Mouse (Mus musculus) intestine, postnatal 0 days (tissue): ENCODE results near the gene Nasp. TPM values are rescaled to one million over a fixed set of nuclear protein-coding genes. Genes with fewer than 3 reads are reported as not detected.
"Not testable (repeated sequence)": the region's sequence is repeated elsewhere in the genome, so short reads cannot be mapped to it uniquely, and the experiment has no call there.

Experiments
- ATAC-seq: fragments of 200-750 bp; cut with Nextera tagmentation; 2 replicates; pipeline ENCODE4 v1.8.0; 2017; ENCODE audit warnings: mild to moderate bottlenecking, moderate TSS enrichment, moderate library complexity
- H3K27ac ChIP-seq: fragments of 300-500 bp; sonication (generic); 2 replicates; pipeline ENCODE4 v1.5.1; 2014; ENCODE audit warnings: mild to moderate bottlenecking, low read depth, low read length, moderate library complexity
- H3K27me3 ChIP-seq: fragments of 300-500 bp; sonication (generic); replicated peaks from 2 replicates; pipeline ENCODE4 v1.6.1; 2014; ENCODE audit warnings: low read length, mixed read lengths; ENCODE audit not compliant: control insufficient read depth, insufficient read depth
- H3K36me3 ChIP-seq: fragments of 300-500 bp; sonication (generic); 2 replicates; pipeline ENCODE4 v1.6.1; 2014; ENCODE audit warnings: mild to moderate bottlenecking, moderate library complexity; ENCODE audit not compliant: control insufficient read depth, insufficient read depth
- H3K4me1 ChIP-seq: fragments of 300-500 bp; sonication (generic); replicated peaks from 2 replicates; pipeline ENCODE4 v1.6.1; 2014; ENCODE audit warnings: antibody characterized with exemption, low read length, mixed read lengths; ENCODE audit not compliant: control insufficient read depth, insufficient read depth
- H3K4me2 ChIP-seq: fragments of 300-500 bp; sonication (generic); replicated peaks from 2 replicates; pipeline ENCODE4 v1.6.1; 2014; ENCODE audit warnings: low read depth, mild to moderate bottlenecking, moderate library complexity
- H3K4me3 ChIP-seq: fragments of 300-500 bp; sonication (generic); 2 replicates; pipeline ENCODE4 v1.5.1; 2014; ENCODE audit warnings: low read depth, low read length
- H3K9ac ChIP-seq: fragments of 300-500 bp; sonication (generic); 2 replicates; pipeline ENCODE4 v1.6.1; 2014; ENCODE audit warnings: mild to moderate bottlenecking, low read depth, low read length
- H3K9me3 ChIP-seq: fragments of 300-500 bp; sonication (generic); 2 replicates; pipeline ENCODE4 v1.6.1; 2016; ENCODE audit warnings: mixed run types; ENCODE audit not compliant: control insufficient read depth
- CTCF ChIP-seq: sonication (generic); IDR thresholded peaks from 2 replicates; pipeline ENCODE4 v1.5.1; 2016; ENCODE audit warnings: low read depth, mild to moderate bottlenecking, control low read depth, antibody characterized with exemption, moderate library complexity
- WGBS: fragments of 180-500 bp; shearing (Covaris S2); extraction: QIAGEN DNeasy Blood & Tissue Kit; methylation state at CpG from one replicate; pipeline ENCODE4 v1.1.7; 2014; 5-methylcytosine and 5-hydroxymethylcytosine counted together
- polyA plus RNA-seq: library from polyadenylated mRNA; unstranded; fragments of >200 nt; fragmentation: Nextera tagmentation; extraction: Ambion mirVana; gene quantifications from 2 replicates; pipeline ENCODE4 v1.2.1, GENCODE M21; 2015

Gene Nasp
- polyA plus RNA-seq, result 36.9 and 38.6 TPM in 2 replicates

DNA sequence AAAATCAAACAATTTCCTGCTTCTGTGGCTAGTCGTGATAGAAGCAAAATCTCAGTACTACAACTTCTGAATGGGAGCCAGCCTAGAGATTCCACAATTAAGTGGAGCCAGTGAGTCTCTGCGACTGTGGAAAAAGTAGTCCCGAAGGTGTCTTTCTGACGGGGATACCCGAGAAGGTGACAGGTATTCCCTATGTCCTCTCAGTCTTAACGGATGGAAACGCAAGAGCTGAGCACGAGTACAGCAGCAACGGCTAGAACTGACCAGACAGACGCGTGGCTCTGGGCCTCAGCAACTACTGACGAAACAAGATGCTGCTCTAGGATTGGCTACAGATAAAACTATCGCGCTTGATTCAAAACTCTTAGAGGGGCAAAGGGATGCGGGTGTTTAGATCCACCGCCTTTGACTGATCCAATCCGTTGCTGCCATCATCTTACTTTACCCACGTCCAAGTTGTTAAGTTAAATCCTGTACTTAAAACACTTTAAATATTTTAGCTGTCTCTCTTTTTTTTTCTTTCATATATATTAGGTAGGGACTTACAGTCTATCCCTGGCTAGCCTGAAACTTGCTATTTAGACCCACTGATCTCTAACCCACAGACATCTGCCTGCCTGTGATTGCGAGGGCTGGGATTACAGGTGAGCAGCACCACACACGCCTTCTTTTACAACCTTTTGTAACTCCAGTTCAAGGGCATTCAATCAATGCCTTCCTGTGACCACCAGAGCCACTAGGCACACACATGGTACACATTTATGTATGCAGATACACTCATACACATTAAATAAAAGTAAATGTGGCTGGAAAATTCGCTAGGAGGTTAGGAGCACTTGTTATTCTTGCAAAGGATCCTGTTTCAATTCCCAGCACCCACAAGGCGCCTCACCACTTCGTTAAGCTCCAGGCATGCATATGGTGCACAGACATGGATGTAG, at the start of gene Nasp:
Nasp (minus strand) TSS at position 220 of the 941 bp plus-strand sequence.
- H3K9me3 ChIP-seq, result no peaks in the 10 kb centered on the region
- peaks cover 5% of the 10 kb centered on the region; the same call in 1 of the 2 replicates for H3K4me1 ChIP-seq
- WGBS, result 8% methylated on average over 23 of the region's 23 CpGs
- peak; percentile 85 for ATAC-seq
- H3K4me2 ChIP-seq, result peak within 1 kb of the TSS; percentile 79
- H3K27ac ChIP-seq, result peak within 1 kb of the TSS; percentile 91
- H3K9ac ChIP-seq, result peak within 1 kb of the TSS; percentile 92
- no peaks in the 10 kb centered on the region for H3K27me3 ChIP-seq
- H3K36me3 ChIP-seq, result peaks cover 7% of the 10 kb centered on the region; the same call in 1 of the 2 replicates
- TF ChIP-seq CTCF, result no peak
- peak within 1 kb of the TSS; percentile 100 for H3K4me3 ChIP-seq

GRCm38 (mm10) chr4:116676027-116676426, 48.3 kb upstream of the Nasp start:
- H3K27me3 ChIP-seq, result no peaks in the 10 kb centered on the region
- no peaks in the 10 kb centered on the region for H3K36me3 ChIP-seq
- 69% methylated on average over 3 of the region's 3 CpGs for WGBS
- no peak for TF ChIP-seq CTCF
- no peak for ATAC-seq
- 0 out of 2 replicates have a peak, but pooled peaks cover 6% of the 10 kb centered on the region for H3K4me1 ChIP-seq
- no peak overlapping the region for H3K9ac ChIP-seq
- H3K4me3 ChIP-seq, result no peak overlapping the region
- no peaks in the 10 kb centered on the region for H3K9me3 ChIP-seq
- no peak overlapping the region for H3K4me2 ChIP-seq
- H3K27ac ChIP-seq, result no peak overlapping the region

DNA sequence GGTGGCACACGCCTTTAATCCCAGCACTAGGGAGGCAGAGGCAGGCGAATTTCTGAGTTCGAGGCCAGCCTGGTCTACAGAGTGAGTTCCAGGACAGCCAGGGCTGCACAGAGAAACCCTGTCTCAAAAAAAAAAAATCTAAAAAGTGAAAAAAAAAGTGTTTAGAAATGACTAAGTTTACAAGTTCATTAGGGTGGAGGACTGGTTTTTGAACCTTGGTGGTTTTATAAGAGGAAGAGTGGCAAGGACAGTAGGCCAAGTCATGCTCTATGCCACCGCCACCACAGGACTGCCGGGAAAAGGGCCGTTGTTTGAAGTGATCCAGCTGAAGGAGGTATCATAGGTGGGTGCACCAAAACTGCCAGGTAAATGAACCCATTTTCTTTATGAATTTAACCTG, 47.0 kb upstream of the Nasp start:
- H3K27ac ChIP-seq, H3K27me3 ChIP-seq, H3K4me3 ChIP-seq, H3K4me2 ChIP-seq, H3K4me1 ChIP-seq, H3K9me3 ChIP-seq, H3K36me3 ChIP-seq, H3K9ac ChIP-seq, ATAC-seq: not testable (repeated sequence)
- WGBS, result 85% methylated on average over 6 of the region's 6 CpGs

- Histone ChIP-seq H3K9ac (no peak overlapping the region), H3K4me1 (0 out of 2 replicates have a peak, but pooled peaks cover 9% of the 10 kb centered on the region), H3K36me3 (no peaks in the 10 kb centered on the region), H3K9me3 (no peaks in the 10 kb centered on the region), H3K4me3 (no peak overlapping the region), H3K27ac (0 out of 2 replicates have a peak overlapping the region, but pooled peaks have one; percentile 23), H3K27me3 (no peaks in the 10 kb centered on the region), H3K4me2 (no peak overlapping the region; the same call in 1 of the 2 replicates)
- peak; percentile 44 for TF ChIP-seq CTCF
- ATAC-seq, result peak; percentile 99
- WGBS, result 18% methylated on average over 2 of the region's 2 CpGs
Measured at GRCm38 (mm10) chr4:116672785-116673184, 45.0 kb upstream of the Nasp start.

DNA sequence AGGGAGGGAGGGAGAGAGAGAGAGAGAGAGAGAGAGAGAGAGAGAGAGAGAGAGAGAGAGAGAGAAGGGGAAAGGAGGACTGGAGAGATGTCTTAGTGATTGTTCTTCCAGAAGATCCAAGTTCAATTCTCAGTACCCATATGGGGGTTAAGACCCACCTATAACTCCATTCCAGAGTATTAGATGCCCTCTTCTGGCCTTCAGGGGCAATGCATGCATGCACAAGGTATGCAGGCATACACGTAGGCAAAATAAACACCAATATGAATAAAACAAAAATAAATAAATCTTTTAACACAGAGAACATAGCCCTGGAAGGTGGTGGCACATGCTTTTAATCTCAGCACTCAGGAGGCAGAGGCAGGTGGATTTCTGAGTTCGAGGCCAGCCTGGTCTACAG, 41.5 kb upstream of the Nasp start:
- Histone ChIP-seq H3K4me2 (no peak overlapping the region), H3K27me3 (no peaks in the 10 kb centered on the region), H3K4me1 (0 out of 2 replicates have a peak, but pooled peaks cover 9% of the 10 kb centered on the region), H3K9ac (no peak overlapping the region), H3K27ac (no peak overlapping the region), H3K4me3 (no peak overlapping the region), H3K9me3 (no peaks in the 10 kb centered on the region), H3K36me3 (no peaks in the 10 kb centered on the region)
- WGBS, result 69% methylated on average over 2 of the region's 2 CpGs
- no peak for ATAC-seq
- TF ChIP-seq CTCF, result peak; percentile 62

- ATAC-seq, result no peak
- no peaks in the 10 kb centered on the region for H3K9me3 ChIP-seq
- no peak for TF ChIP-seq CTCF
- no peak overlapping the region for H3K4me3 ChIP-seq
- 33% methylated on average over 3 of the region's 3 CpGs for WGBS
- H3K27ac ChIP-seq, result no peak overlapping the region
- 0 out of 2 replicates have a peak overlapping the region, but pooled peaks have one; percentile 17 for H3K9ac ChIP-seq
- 0 out of 2 replicates have a peak, but pooled peaks cover 5% of the 10 kb centered on the region for H3K4me1 ChIP-seq
- H3K27me3 ChIP-seq, result no peaks in the 10 kb centered on the region
- no peak overlapping the region for H3K4me2 ChIP-seq
- H3K36me3 ChIP-seq, result no peaks in the 10 kb centered on the region
Measured at GRCm38 (mm10) chr4:116668145-116668544, 40.4 kb upstream of the Nasp start.
